Mouse (Mus musculus) embryonic fibroblast, embryonic 13.5 days (primary cell): ENCODE data around the gene Larp7.

ENCODE experiments used
- CTCF ChIP-seq: IDR thresholded peaks from 2 replicates; pipeline ENCODE4 v1.5.1; 2011; ENCODE audit warnings: mild to moderate bottlenecking, control low read depth, low read length, moderate library complexity, borderline replicate concordance; ENCODE audit not compliant: insufficient read depth
- POLR2A ChIP-seq: IDR thresholded peaks from 2 replicates; pipeline ENCODE4 v1.6.1; 2011; ENCODE audit warnings: low read depth, mild to moderate bottlenecking, control low read depth, low read length, moderate library complexity

GRCm38 (mm10) chr3:127507878-127508783, 45.0 kb downstream of the Larp7 start:
- TF ChIP-seq POLR2A = no peak
- no peak for TF ChIP-seq CTCF
